Mouse (Mus musculus) CH12.LX (cell line): Measurements from ENCODE around the gene Kcnk6.

Experiments
- CHD2 ChIP-seq: IDR thresholded peaks from 2 replicates; pipeline ENCODE4 v1.6.1; 2011; ENCODE audit warnings: low read length, improper control_type of control experiment
- CTCF ChIP-seq, 2 experiments: IDR thresholded peaks in 1 of 2; conservative IDR thresholded peaks in 1 of 2; 2 replicates each; pipeline ENCODE4 v1.5.1; 2011 to 2012; ENCODE audit warnings: low read depth in 2 of 2, low read length in 2 of 2, improper control_type of control experiment in 1 of 2, inconsistent platforms in 1 of 2, mild to moderate bottlenecking in 1 of 2, moderate library complexity in 1 of 2
- HCFC1 ChIP-seq: IDR thresholded peaks from 2 replicates; pipeline ENCODE4 v1.6.1; 2012; ENCODE audit warnings: low read depth, mild to moderate bottlenecking, inconsistent platforms, low read length, improper control_type of control experiment
- IRF4 ChIP-seq: IDR thresholded peaks from 2 replicates; pipeline ENCODE4 v1.6.1; 2014; ENCODE audit warnings: low read depth, mild to moderate bottlenecking, inconsistent platforms, low read length, improper control_type of control experiment
- JUN ChIP-seq: IDR thresholded peaks from 2 replicates; pipeline ENCODE4 v1.6.1; 2011; ENCODE audit warnings: low read depth, mild to moderate bottlenecking, low read length, improper control_type of control experiment, moderate library complexity; ENCODE audit not compliant: insufficient read depth
- MXI1 ChIP-seq: IDR thresholded peaks from 2 replicates; pipeline ENCODE4 v1.6.1; 2011; ENCODE audit warnings: mild to moderate bottlenecking, low read depth, low read length, improper control_type of control experiment
- POLR2A ChIP-seq: IDR thresholded peaks from 2 replicates; pipeline ENCODE4 v1.6.1; 2011; ENCODE audit warnings: low read depth, mild to moderate bottlenecking, improper control_type of control experiment, low read length
- POLR2AphosphoS2 ChIP-seq: IDR thresholded peaks from 2 replicates; pipeline ENCODE4 v1.6.1; 2011; ENCODE audit warnings: low read depth, low read length, improper control_type of control experiment
- USF2 ChIP-seq: conservative IDR thresholded peaks from 2 replicates; pipeline ENCODE4 v1.6.1; 2011; ENCODE audit warnings: low read depth, low read length, improper control_type of control experiment
- ZKSCAN1 ChIP-seq: IDR thresholded peaks from 2 replicates; pipeline ENCODE4 v1.6.1; 2012; ENCODE audit warnings: low read depth, inconsistent platforms, low read length, improper control_type of control experiment, borderline replicate concordance

DNA sequence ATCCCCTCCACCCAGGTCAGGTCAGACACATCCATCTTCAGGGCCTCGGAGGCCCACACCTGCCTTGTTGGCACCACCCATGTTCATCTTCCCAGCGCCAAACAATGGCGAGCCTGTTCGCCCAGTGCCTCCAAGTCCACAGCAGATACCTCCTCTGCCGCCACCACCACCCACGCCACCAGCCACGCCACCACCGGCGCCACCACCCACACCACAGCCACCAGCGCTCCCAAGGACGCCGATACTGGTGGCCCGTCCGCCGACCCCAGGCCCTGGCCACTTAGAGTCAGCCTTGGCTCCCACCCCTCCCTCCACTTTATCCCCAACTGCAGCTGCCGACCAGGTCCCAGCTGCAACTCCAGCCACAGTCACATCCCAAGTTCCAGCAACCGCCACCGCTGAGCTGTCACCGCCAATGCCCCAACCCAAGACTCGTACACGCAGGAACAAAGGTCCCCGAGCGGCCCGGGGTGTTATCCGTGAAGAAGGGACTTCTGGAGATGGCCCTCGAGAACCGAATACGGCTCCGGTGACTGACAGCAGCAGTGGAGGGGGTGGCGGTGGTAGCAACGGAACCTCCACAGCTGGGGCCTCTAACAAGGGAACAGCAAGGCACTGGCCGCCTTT, 59.8 kb downstream of the Kcnk6 start:
- TF ChIP-seq ZKSCAN1 = no peak
- TF ChIP-seq CTCF (conservative IDR thresholded peaks at IDR 0.05 in 1 of 2, IDR thresholded peaks at IDR 0.05 in 1 of 2; ENCODE audit: low read depth in 2 of 2, low read length in 2 of 2) = no peak
- no peak for TF ChIP-seq USF2
- no peak for TF ChIP-seq HCFC1
- no peak for TF ChIP-seq POLR2AphosphoS2
- TF ChIP-seq JUN = no peak
- TF ChIP-seq IRF4 = no peak
- TF ChIP-seq MXI1 = no peak
- no peak for TF ChIP-seq CHD2
- TF ChIP-seq POLR2A = no peak
